Mouse (Mus musculus) myocyte (in vitro differentiated cells): ENCODE results near the gene Tex26. TPM values are rescaled to one million over a fixed set of nuclear protein-coding genes. Genes with fewer than 3 reads are reported as not detected.

Experiments
- H3K27me3 ChIP-seq: one replicate; pipeline ENCODE4 v1.6.1; 2011; ENCODE audit not compliant: control insufficient read depth, insufficient read depth, insufficient read length
- H3K36me3 ChIP-seq: one replicate; pipeline ENCODE4 v1.6.1; 2011; ENCODE audit not compliant: control insufficient read depth, insufficient read depth
- H3K4me2 ChIP-seq: one replicate; pipeline ENCODE4 v1.6.1; 2011; ENCODE audit warnings: low read depth, control low read depth
- H3K4me3 ChIP-seq: one replicate; pipeline ENCODE4 v1.5.1; 2011; ENCODE audit warnings: mild to moderate bottlenecking, control low read depth, moderate library complexity
- H3K79me2 ChIP-seq: one replicate; pipeline ENCODE4 v1.6.1; 2011; ENCODE audit not compliant: control insufficient read depth, insufficient read depth
- H3ac ChIP-seq: one replicate; pipeline ENCODE4 v1.6.1; 2011; ENCODE audit not compliant: control insufficient read depth, insufficient read length
- CEBPB ChIP-seq: IDR thresholded peaks from 2 replicates; pipeline ENCODE4 v1.6.1; 2011; ENCODE audit warnings: mild to moderate bottlenecking, moderate library complexity; ENCODE audit not compliant: poor library complexity, insufficient read depth, severe bottlenecking
- E2F4 ChIP-seq: IDR thresholded peaks from one replicate; pipeline ENCODE4 v1.6.1; 2011; ENCODE audit warnings: mild to moderate bottlenecking, control low read depth, moderate library complexity; ENCODE audit not compliant: insufficient read depth
- MAX ChIP-seq: IDR thresholded peaks from one replicate; pipeline ENCODE4 v1.6.1; 2011; ENCODE audit warnings: low read depth, mild to moderate bottlenecking, control low read depth
- MYOD1 ChIP-seq, 3 experiments: IDR thresholded peaks; one replicate each; pipeline ENCODE4 v1.6.1; 2011; ENCODE audit warnings: control low read depth in 2 of 3, low read depth in 2 of 3, mild to moderate bottlenecking in 2 of 3, moderate library complexity in 1 of 3; ENCODE audit not compliant: insufficient read length in 2 of 3, control insufficient read depth in 1 of 3
- MYOG ChIP-seq, 3 experiments: IDR thresholded peaks; one replicate each; pipeline ENCODE4 v1.6.1; 2011; ENCODE audit warnings: control low read depth in 2 of 3, low read depth in 2 of 3, mild to moderate bottlenecking in 2 of 3; ENCODE audit not compliant: insufficient read length in 2 of 3, control insufficient read depth in 1 of 3, insufficient read depth in 1 of 3
- POLR2A ChIP-seq: IDR thresholded peaks from one replicate; pipeline ENCODE4 v1.6.1; 2011; ENCODE audit warnings: low read depth, mild to moderate bottlenecking, control low read depth, moderate library complexity; ENCODE audit not compliant: insufficient read length
- POLR2AphosphoS2 ChIP-seq: IDR thresholded peaks from one replicate; pipeline ENCODE4 v1.6.1; 2011; ENCODE audit warnings: low read depth, control low read depth; ENCODE audit not compliant: insufficient read length
- REST ChIP-seq: IDR thresholded peaks from one replicate; pipeline ENCODE4 v1.6.1; 2011; ENCODE audit warnings: mild to moderate bottlenecking, control low read depth, moderate library complexity; ENCODE audit not compliant: insufficient read depth, insufficient read length
- SRF ChIP-seq: IDR thresholded peaks from one replicate; pipeline ENCODE4 v1.6.1; 2011; ENCODE audit warnings: low read depth; ENCODE audit not compliant: control insufficient read depth, insufficient read length
- TCF12 ChIP-seq: IDR thresholded peaks from one replicate; pipeline ENCODE4 v1.6.1; 2011; ENCODE audit warnings: mild to moderate bottlenecking, control low read depth; ENCODE audit not compliant: poor library complexity, insufficient read depth, severe bottlenecking
- TCF3 ChIP-seq: IDR thresholded peaks from one replicate; pipeline ENCODE4 v1.6.1; 2011; ENCODE audit warnings: low read depth, control low read depth; ENCODE audit not compliant: insufficient read length
- USF1 ChIP-seq: IDR thresholded peaks from one replicate; pipeline ENCODE4 v1.6.1; 2011; ENCODE audit warnings: low read depth, mild to moderate bottlenecking, control low read depth, moderate library complexity
- polyA plus RNA-seq: library from polyadenylated mRNA; unstranded; fragments of >200 nt; fragmentation: generic; extraction: Trizol; gene quantifications from one replicate; pipeline ENCODE4 v1.2.1, GENCODE M21; 2012; ENCODE audit warnings: missing spikeins

Gene Tex26
- 0.56 TPM for polyA plus RNA-seq

DNA sequence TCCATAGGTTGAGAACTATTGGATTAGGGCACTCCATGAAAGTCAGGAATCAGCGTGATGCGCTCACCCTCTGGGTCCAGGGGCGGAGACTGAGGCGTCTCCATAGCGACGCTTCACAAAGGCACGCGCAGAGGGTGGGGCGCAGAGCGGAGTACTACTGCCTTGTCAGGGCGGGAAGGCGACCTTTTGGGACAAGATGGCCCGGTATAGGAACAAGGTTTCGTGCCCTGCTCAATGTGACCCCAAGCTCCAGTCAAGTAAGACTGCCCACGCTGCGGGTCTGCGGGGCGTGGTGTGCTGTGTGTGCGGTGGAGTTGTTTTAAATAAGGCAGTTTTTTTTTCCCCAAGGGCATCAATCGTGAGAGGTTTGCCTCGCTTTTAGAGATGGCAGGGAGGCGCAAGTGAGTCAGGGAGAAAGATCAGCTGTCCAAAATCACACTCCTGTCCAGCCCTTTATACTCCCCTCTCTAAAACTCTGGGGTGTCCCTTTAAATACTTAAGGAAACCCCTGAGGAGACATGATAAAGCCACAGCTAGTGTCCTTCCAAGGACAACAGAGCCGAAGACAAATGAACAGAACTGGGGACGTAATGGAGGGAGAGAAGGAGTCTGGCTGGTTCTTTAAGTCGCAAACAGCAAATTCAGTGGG lies at the start of gene Tex26:
Gene Tex26 (plus strand): TSS at position 130 of the 649 bp plus-strand sequence.
- Histone ChIP-seq H3K27me3 (no peaks in the 10 kb centered on the region), H3K79me2 (no peaks in the 10 kb centered on the region), H3K4me2 (peak within 1 kb of the TSS; percentile 81), H3K4me3 (peak within 1 kb of the TSS; percentile 24), H3ac (peak within 1 kb of the TSS; percentile 50), H3K36me3 (no peaks in the 10 kb centered on the region)
- TF ChIP-seq SRF (peak; percentile 24), MAX (no peak), POLR2AphosphoS2 (no peak), REST (no peak), TCF3 (no peak), POLR2A (peak; percentile 26), MYOG (IDR thresholded peaks at IDR 0.05; ENCODE audit: control insufficient read depth in 1 of 3, insufficient read depth in 1 of 3, insufficient read length in 2 of 3, low read depth in 2 of 3) (no peak), MYOD1 (IDR thresholded peaks at IDR 0.05; ENCODE audit: control insufficient read depth in 1 of 3, insufficient read length in 2 of 3, low read depth in 2 of 3) (no peak), USF1 (no peak), CEBPB (no peak), TCF12 (no peak), E2F4 (no peak)

- Histone ChIP-seq H3K4me2 (peak overlapping the region; percentile 19), H3K36me3 (no peaks in the 10 kb centered on the region), H3K27me3 (no peaks in the 10 kb centered on the region), H3ac (no peak overlapping the region), H3K79me2 (no peaks in the 10 kb centered on the region), H3K4me3 (no peak overlapping the region)
- TF ChIP-seq CEBPB: no peak
- no peak for TF ChIP-seq MYOG (IDR thresholded peaks at IDR 0.05; ENCODE audit: control insufficient read depth in 1 of 3, insufficient read depth in 1 of 3, insufficient read length in 2 of 3, low read depth in 2 of 3)
- TF ChIP-seq E2F4: no peak
- TF ChIP-seq MYOD1 (IDR thresholded peaks at IDR 0.05; ENCODE audit: control insufficient read depth in 1 of 3, insufficient read length in 2 of 3, low read depth in 2 of 3): no peak
These were observed 47.7 kb upstream of the Tex26 start for GRCm38 (mm10) chr5:149391574-149392375.

DNA sequence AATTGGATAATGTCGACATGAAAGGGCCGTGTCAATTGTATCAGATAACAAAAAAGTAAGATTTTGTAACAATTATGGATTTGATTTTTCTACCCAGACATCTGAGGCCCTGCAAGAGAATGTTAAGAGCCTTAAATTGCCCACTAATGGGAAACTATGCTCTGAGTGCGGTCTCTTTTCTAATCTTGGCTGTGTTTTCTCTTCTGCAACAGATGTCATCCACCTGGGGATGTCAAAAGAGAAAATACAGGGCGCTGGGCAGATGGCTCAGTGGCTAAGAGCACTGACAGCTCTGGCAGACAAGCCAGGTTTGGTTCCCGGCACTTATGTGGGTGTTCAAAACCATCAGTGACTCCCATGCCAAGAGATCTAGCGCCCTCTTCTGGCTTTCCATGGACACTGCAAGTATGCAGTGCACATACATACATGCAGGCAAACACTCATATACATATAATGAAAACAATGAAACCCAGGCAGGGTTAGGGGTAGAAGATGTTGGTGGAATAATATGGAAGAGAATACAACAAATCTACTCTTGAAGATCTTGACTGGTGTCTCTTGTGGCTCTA lies 47.0 kb upstream of the Tex26 start:
- Histone ChIP-seq H3K36me3 (no peaks in the 10 kb centered on the region), H3ac (no peak overlapping the region), H3K4me3 (no peak overlapping the region), H3K79me2 (no peaks in the 10 kb centered on the region), H3K4me2 (no peak overlapping the region), H3K27me3 (no peaks in the 10 kb centered on the region)
- TF ChIP-seq MYOG (IDR thresholded peaks at IDR 0.05; ENCODE audit: control insufficient read depth in 1 of 3, insufficient read depth in 1 of 3, insufficient read length in 2 of 3, low read depth in 2 of 3) (no peak), TCF3 (no peak), REST (no peak), MYOD1 (IDR thresholded peaks at IDR 0.05; ENCODE audit: control insufficient read depth in 1 of 3, insufficient read length in 2 of 3, low read depth in 2 of 3) (no peak), MAX (no peak), CEBPB (no peak), SRF (no peak), POLR2AphosphoS2 (no peak), TCF12 (no peak), USF1 (no peak), POLR2A (no peak), E2F4 (no peak)

GRCm38 (mm10) chr5:149401446-149401975 lies 37.9 kb upstream of the Tex26 start:
- no peaks in the 10 kb centered on the region for H3K36me3 ChIP-seq
- H3K27me3 ChIP-seq: no peaks in the 10 kb centered on the region
- no peaks in the 10 kb centered on the region for H3K79me2 ChIP-seq
- H3ac ChIP-seq: no peak overlapping the region
- H3K4me3 ChIP-seq: no peak overlapping the region
- TF ChIP-seq MYOD1 (IDR thresholded peaks at IDR 0.05; ENCODE audit: control insufficient read depth in 1 of 3, insufficient read length in 2 of 3, low read depth in 2 of 3) (peak in 2 of 3 experiments; percentile 0 to 13), TCF3 (no peak), MYOG (IDR thresholded peaks at IDR 0.05; ENCODE audit: control insufficient read depth in 1 of 3, insufficient read depth in 1 of 3, insufficient read length in 2 of 3, low read depth in 2 of 3) (peak in 1 of 3 experiments; percentile 32), E2F4 (no peak), POLR2AphosphoS2 (no peak)
- no peak overlapping the region for H3K4me2 ChIP-seq
